Mouse (Mus musculus) left cerebral cortex, adult 8-10 months (tissue): Measurements from ENCODE around the gene Arhgef3. TPM values are rescaled to one million over a fixed set of nuclear protein-coding genes. Genes with fewer than 3 reads are reported as not detected.

Experiments
- DNase-seq, 2 experiments: peaks; one replicate each; pipeline ENCODE4 v3.0.0; 2022; ENCODE audit warnings: low spot score in 2 of 2
- total RNA-seq, 4 experiments: library from RNA; stranded (reverse); gene quantifications; 2 replicates each; pipeline ENCODE4 v1.2.4; 2022

The Arhgef3 gene
- total RNA-seq, 4 experiments from 2014 or later: 61.6 to 75.8 (median 72.8) TPM

DNA sequence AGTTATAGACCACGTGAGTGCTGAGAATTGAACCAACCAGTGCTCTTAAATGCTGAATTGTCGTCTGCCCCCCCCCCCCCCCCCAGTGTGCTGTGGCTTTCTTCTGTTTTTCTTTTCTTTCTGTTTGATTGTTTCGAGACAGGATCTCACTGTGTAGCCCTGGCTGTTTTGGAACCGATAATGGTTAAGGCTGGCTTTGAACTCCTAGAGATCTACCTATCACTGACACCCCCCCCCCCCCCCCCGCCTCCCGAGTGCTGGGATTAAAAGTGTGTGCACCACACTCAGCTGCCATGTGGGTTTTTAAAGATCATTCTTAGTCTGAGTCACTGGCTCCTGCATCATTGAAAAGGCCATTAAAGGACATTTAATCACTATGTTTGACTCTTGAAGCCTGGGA, 147.7 kb downstream of the Arhgef3 start:
- DNase-seq: no peak

DNA sequence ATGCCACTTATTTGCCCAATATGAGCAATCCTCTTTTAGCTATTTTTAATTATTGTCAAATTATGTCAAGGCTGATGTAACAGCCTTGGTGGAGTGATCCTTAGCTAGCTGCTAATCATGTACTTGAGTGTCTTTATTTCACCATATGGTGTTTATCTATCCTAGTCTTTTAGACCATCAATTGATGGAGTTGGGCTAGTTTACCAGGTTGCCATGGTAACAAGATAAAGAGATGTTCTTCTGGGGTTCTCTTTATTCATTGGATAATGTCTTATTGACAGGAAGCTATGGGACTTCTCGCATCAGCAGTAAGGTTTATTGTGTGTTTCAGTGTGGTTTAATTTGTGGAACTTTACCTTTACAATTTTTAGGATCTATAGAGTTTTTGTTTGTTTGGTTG, 151.9 kb downstream of the Arhgef3 start:
- no peak for DNase-seq

DNA sequence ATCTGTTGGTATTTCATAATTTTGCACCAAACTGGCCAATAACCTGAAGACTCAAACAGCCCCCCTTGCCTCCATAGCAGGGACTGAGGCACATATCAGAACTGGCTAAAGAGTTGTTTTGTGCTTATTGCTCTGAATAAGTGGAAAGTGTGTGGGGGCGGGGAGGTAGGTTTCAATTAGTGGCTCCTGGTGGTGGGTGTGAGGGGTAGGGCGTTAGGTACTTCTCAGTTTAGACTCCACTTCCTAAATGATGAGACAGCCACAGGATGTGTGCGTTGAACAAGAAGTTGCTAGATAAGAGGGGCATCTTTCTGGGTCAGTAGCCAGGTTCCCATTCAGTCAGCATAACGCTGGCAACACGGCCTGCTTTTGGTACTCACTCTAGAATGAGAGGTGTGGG, 153.4 kb downstream of the Arhgef3 start:
- DNase-seq: no peak

DNA sequence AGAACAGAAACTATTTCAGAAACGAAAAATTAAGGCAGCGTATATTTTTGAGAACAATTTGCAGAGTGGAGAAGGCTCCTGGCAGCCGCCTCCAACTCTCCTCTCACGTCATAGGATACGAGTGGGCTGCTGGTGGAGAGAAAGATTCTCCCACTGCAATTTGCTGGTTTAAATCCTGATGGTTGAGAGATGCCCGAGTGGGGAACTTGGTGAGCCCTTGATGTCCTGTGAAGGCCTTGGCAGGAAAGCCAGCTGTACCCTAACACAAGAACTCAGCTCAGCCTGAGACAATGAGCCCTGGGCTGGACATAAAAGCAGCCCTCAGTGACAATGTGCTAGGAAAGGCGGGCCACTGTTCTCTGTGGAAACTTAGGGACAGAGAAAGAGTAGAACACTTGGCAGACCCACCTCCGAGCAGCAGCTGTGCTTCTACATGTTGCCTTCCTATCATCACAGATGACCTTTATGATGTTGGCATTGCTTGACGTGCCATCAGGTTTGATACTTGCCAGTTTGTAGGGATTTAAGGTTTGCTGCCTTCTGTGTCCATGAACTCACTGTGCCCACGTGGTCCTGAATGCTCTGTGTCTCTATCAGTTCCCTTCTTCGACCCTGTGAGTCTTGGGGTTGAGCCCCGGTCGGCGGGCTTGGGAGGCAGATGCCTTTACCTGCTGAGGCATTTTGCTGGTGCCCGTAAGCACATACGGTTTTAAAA, 154.4 kb downstream of the Arhgef3 start:
- DNase-seq: peak; percentile 40 to 55

DNA sequence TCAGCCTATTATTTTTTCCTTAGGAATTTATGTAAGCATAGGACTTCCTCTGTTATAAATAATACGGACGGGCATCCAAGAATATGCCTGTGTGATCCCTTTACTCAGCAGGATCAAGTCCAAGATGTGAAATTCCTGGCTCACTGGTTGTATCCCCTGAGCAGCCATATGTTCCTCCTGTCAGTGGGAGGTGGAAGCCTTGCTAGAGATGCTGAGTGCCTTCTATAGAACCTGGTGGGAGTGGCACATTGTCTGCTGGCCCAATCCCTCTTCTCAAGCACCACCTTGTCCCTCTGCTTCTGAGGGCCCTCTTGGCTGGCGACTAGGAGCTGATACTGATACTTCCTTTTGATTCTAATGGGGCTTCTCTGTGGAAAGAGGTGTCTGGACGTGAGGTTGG, 155.1 kb downstream of the Arhgef3 start:
- DNase-seq: peak; percentile 23 to 89

DNA sequence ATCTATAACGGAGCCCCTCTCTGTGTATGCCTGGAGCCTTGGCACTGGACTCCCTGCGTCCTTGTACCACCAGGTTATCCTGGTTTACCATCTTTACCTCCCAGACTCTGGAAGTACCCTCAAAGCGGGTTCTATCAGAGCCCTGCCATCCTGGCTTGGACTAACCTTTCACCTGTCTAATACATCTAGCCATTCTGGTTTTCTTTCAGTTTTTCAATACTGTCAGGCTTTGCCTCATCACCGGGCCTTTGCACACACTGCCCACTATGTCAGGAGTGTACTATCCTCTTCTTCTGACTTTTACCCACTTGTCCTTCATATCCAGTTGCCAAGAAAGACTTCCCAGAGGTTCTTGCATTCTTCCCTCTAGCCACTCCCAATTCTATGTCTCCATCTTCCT, 155.8 kb downstream of the Arhgef3 start:
- no peak for DNase-seq

DNA sequence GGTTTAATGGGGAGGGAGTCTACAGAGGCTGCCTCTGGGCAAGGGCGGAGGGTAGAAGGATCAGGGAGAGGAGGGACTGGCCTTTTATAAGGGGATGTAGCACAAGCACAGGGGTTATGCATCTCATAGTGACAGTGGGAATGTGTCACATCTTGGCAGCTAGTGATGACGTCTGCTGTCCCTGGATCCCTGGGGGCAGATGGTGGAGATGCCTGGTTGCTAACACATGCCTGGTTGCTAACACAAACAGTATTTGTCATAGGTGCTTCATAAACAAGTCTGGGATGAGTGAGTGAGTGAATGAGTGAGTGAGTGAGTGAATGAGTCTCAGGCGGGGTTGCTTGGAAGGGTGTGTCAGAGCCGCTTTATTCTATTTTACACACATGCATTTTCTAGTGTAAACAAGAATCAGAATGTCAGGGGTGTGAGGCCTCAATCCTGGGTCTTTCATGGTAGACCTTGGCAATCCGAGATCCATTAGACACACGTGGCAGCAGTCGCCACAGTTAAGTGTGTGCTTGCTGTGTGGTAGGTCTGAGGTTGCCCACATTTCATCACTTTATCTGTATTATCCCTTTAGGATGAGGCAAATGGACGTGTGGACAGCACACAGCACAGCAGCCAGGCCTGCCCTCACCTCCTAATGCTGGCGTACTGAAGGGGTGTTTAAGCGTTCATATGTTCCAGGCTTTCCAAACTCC, 156.8 kb downstream of the Arhgef3 start:
- DNase-seq: no peak

DNA sequence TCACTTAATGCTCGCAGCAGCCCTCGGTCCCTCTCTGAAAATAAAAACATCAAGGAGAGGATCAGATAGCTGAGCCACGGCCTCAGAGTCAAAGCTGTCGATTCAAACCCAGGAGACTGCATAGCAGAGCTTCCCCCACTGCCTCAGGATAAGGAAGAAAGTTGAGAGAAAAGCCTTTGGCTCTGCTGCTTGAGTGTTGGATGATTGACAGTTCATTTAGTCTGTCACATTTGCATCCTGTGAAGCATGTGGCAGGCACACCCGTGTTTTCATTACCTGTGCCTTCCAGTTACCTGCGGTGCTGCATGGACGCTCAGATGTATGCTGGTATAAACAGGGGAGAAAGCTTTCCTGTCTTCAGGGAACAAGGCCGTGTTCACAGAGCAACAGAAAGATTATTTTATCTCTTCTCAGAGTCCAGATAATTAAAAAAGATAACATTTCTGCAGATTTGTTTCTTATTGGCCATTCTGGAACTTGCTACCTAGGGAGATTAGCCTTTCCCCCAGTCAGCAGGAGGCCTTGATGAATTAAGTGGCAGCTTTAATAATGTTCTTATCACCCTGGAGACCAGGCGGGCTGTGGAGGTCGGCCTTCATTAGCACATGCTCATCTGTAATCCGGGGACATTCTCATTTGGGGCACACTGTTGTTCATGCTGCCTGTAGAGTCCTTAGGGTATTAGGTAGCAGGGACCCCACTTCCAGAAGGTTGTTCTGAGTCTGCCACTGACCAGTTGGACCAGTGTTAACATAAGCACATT, 157.6 kb downstream of the Arhgef3 start:
- DNase-seq: no peak

DNA sequence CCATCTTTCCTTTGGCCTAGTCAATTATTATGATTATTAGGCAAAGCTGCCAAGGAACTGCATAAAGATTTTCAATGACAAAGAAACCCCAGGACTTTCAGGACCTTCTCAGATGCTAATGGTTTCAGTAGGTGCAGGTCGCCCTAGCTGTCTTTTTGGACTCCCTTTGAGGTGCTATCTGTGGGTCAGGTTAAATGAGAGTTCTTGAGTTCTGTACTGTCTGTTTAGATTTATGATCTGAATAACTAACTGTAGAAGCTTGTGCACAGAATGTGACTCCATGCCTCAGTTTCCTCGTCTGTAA, 158.1 kb downstream of the Arhgef3 start:
- no peak for DNase-seq

DNA sequence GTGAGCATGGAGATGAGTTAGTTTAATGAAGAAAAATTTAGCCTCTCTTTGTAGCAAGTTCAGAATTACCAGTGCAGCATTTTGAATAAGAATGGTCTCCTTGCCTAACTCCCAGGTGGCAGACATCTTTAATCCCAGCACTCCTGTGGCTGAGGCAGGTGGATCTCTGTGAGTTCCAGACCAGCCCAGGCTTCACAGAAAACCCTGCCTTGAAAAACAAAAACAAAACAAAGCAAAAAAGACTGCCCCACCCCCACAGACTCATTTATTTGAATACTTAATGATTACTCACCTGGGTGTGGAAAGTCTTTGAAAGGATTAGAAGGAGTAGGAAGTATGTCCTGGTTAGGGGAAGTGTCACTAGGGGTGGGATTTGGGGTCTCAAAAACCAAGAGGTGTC, 158.5 kb downstream of the Arhgef3 start:
- DNase-seq: no peak

DNA sequence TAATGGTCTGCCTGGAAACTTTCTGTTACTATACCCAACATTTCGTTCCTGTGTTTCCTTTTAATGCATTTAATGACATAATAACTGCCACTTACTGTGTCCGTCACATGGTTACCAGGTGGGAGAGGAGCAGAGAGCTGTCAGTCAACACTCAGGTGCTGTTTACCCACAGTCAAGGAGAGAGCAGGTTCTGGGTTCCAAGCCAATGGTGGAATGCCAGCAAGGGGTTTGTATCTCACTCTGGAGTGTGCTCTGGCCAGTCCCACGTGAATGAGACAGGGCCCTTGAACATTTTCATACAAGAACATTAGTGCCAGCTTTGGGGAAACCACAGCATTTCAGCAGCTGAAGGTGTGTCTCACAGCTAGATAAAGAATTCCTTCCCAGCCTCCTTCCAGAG, 162.6 kb downstream of the Arhgef3 start:
- DNase-seq: no peak

DNA sequence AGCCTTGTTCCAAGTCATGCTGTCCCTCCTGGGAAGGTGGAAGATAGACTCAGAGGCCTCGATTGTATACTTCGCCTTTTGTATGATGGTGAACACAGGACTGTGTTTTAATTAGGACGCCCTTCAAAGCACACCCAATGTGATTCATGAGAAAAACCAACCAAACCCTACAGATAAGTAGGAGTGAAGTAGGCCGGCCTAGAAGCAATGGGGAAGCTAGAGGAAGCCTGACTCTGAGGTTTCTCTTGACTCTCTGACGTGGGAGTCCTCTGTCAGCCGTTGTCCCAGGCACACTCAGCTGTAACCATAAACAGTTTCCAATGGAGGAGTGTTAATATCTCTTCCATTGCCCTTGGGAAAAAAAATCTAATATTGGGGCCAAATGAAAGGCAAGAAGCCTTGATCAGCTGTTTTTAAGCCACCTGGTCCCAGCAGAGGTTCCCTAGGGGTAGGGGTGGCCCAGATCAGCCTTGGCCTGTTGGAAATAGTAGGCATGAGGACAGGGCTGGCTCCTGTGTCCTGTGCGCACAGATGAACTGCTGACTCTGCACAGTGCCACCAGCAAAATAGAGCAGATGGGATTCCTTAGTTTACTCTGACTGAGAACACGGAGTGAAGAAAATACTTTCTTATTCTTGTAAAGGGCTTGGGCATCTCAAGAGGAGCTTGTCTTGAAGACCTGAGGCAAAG, 165.6 kb downstream of the Arhgef3 start:
- DNase-seq: no peak

DNA sequence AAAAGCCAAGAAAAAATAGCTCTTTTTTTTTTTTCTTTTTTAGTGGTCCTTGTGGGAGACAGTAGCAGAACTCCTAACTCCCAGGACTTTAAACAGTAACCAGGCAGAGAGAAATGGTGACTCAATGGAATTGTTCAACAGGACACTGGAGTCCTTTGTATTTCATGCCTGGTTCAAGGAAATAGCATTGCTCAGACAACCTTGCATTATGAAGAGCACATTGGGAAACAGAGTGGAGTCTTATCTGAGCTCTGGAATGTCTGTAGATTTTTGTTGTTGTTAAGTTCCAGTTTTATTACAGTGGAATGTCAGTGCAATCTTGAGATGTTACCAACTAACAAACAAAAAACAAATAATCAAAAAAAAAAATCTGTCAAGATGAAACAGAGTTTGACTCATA, 169.3 kb downstream of the Arhgef3 start:
- no peak for DNase-seq

DNA sequence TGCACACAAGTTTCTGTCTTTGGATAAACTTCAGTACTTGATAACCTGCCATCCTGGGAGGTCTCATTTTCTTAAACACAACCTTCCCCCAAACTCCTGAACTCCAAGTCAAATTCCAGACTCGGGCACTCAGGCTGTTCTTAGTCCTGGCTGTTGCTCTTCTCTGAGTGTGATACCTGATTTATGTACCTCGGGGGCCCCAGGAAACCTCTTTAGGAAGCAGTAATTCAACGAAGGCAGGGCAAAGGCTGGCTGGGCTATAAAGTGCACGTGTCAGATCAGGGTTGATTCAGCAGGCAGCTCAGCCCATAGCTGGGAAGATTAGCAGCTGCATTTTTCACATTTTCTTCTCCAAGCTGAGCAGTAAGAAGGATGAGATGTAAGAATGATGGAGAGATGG, 171.5 kb downstream of the Arhgef3 start:
- DNase-seq: no peak

DNA sequence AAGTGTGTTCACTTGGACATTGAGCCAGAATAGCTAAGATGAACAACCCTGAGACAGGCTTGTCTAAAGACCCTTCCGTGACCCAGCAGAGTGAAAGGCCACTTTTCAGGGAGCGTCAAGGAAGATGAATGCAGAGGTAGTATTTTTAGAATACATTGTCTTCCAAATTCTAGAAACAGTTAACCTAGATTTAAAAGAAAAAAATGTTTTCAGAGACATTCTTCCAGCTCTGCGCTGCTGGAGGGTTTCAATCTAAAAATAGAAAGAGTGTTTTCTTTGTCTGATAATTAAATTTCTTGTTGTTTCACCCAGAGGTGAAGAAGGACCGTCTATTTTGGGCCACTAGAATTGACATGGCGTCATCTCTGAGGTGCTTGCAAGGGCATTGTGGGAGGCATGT, 174.4 kb downstream of the Arhgef3 start:
- no peak for DNase-seq

DNA sequence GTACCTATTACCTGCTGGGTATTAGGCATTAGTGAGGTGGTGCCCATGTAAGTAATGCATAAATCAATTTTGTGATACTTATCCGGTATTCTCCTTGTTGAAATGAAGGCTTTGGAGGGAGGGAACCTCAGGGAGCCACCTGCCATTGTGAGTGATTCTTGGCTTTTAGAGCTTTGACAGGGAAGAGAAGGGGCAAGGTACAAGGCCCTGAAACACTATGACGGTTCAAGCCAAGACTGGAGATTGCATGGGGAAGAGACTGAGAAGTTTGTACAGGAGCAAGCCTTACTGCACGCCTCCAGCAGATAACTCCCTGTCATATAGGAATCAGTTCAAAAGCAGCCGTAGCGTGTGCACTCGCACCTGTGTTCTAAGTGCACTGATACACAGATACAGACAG, 177.4 kb downstream of the Arhgef3 start:
- DNase-seq: no peak

DNA sequence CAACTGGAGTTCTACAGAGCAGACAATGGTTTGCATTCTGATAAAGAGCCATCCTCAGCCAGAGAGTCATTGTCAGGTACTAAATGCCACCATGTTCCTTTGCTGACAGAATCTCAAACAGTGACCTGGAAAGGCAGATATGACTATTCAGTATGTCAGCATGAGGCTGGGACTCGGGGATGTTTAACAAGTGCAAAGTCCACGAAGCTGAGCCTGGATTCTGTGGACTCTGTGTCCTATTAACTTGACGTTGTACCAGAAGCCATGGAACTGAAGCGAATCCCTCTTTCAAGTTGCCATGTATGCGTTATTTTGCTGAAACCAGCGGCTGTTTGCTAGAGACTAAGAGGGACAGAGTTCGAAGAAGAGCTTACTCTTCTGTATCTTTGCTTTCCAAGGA, 181.1 kb downstream of the Arhgef3 start:
- no peak for DNase-seq

DNA sequence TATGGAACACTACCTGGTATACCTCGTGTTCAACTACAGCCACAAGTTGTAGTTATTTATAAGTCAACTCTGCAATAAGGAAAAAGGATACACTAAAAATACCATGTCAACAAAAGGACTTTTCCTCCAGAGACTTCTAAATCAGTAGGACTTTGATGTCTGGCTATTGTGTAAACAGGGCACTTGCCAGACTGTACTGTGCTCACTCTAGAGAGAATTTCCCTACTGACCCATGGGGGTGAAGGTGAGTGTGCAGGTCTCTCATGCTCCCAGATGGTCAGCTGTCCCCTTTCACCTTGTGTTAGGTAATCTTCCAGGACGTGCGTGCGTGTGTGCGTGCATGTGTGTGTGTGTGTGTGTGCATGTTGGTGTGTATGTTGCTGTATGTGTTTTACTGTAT, 182.3 kb downstream of the Arhgef3 start:
- no peak for DNase-seq

DNA sequence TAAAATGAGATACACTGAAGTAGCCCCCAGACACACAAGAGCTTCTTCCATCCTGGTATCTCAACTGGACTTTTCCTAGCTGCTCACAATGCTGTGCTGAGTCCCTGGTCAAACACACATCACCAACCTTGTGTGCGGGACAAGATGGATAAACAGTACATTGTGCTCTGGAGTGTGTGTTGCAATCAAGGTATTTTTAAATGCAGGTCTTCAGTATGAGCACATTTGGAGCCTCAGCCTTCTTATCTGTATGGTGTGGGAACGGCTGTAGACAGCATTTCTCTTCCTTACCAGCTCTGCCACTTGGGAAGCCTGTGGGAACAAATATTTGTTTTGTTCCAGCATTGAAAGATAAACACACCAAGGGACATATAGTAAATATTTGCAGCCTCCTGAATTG, 184.2 kb downstream of the Arhgef3 start:
- no peak for DNase-seq

DNA sequence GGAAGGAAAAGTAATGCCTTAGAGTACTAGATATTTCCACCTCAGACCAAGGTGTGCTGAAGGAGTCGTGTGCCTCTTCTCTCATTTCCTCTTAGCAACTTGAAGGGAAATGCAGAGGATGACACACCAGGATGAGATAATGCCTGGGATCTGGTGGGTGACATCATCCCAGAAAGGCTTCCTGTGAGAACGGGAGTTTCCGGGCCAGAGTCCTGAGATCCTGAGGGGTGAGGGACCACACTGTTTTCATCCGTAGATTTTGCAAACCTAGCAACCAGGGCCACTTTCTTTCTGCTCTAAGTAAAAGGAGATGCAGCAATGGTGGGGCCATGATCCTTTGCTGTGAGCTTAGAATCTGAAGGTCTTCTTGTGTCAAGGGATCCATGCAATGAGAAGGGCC, 185.0 kb downstream of the Arhgef3 start:
- DNase-seq: no peak

DNA sequence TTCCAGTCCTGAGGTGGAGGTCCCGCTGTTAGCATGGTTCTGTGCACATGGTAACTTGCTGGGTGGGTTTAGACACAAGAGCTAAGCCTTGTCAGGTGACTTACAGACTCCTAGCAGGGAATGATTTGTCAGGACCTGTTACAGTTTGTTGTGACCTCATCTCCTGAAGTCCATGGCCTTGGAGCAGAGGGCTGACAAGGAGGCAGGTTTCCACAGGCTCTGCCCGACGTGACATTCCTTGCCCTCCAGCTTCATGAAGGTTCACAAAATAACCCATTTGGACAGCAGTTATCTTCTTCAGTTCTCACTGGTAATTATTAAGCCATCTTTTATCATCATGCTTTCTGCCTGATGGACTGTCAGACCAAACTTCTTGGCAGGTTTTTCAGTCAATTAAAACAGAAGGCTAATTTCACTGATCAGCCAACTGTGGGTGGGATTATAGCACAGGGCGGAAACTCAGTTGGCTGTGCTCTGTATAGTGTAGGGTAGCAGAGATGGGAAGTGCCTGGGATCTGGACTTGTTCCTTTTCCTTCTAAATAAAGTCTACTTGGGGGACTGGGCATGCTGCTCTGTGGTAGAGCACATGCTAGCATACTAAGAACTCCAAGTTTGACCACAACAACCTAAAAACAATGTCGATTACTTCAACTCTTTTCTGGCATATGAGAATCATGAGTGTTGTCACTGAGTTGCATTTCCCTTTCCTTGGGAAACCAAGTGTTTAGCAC, 187.2 kb downstream of the Arhgef3 start:
- no peak for DNase-seq
